Mouse (Mus musculus) right cerebral cortex, postnatal 14 days (tissue): Measurements from ENCODE around the gene Olfr126.

ENCODE experiments used
- DNase-seq: peaks from one replicate; pipeline ENCODE4 v3.0.0; 2022

Gene Olfr126

DNA sequence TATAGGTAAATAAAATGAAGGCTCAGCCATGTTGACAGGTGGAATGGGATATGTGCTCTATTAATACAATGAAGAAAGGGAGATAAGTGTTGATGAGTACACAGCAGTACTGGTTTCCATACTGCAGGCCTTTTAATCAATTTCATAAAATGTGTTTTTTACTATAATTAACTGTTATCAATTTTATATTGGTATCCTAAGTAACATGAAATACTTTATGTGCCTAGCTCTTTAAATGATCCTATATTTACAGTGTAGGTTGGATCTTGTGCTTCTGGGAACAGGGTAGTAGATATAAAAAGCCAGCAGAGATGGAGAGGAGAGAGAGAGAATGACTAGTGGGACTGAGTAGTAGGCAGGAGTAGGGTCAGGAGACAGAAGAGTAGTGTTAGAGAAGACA lies at the start of gene Olfr126:
Gene Olfr126, plus strand, starts transcription at position 301 of the 400 bp plus-strand sequence.
- DNase-seq: no peak

DNA sequence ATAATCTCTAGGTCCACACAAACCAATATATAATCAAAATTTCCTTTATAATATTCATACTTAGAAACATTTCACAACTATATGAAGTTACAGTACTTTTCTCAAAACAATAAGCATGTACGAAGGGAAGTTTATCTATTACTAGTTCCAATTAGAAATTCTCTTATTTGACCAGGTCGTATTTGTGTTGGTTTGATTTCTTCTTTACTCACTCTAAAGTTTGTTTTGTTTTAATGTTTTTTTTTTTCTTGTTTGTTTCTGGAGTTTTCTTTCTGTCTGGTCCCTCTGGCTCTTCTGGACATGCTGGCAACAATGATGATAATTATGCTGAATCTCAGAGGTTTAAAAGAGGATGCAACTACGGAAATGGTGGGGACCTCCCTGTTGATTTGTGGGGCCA lies 47.7 kb upstream of the Olfr126 start, which contains the start of gene Olfr124:
Gene Olfr124, plus strand, starts transcription at position 301 of the 400 bp plus-strand sequence.
- no peak for DNase-seq

DNA sequence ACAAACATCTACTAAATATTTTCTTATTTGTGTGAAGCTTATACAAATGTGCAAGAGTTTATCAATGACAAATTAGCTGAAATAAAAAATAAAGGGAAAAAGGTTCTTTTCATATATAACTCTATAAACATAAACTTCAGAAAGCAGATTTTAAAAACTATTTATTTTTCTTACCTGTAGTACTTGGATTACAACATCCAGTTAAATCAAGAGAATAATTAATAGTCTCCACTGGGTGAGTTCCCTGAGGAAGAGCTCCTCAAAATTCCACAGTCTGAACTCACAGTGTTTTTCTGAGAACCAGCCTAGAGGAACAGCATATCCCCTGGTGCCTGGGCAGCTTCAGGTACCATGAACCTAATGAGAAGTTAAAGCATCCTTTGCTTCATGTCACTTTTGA lies 14.6 kb upstream of the Olfr126 start, which contains the start of gene Olfr125:
Gene Olfr125, plus strand, starts transcription at position 301 of the 400 bp plus-strand sequence.
- DNase-seq: no peak

DNA sequence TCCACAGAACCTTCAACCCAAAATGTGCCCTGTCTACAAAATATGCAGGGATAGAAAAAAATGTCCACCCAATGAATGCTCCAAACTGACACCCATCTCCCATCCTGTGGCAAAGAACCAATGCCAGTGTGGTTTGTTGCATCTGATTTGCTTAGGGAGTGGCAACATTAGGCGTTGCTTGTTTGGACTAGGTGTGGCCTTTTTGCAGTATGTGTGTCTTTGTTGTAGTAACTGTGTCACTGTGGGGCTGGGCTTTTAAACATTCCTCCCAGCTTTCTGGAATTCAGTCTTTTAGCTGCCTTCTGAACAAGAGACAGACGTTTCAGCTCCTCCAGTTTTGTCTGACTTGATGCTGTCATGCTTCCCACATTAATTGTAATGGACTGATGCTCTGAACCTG lies 16.6 kb downstream of the Olfr126 start:
- DNase-seq: no peak

DNA sequence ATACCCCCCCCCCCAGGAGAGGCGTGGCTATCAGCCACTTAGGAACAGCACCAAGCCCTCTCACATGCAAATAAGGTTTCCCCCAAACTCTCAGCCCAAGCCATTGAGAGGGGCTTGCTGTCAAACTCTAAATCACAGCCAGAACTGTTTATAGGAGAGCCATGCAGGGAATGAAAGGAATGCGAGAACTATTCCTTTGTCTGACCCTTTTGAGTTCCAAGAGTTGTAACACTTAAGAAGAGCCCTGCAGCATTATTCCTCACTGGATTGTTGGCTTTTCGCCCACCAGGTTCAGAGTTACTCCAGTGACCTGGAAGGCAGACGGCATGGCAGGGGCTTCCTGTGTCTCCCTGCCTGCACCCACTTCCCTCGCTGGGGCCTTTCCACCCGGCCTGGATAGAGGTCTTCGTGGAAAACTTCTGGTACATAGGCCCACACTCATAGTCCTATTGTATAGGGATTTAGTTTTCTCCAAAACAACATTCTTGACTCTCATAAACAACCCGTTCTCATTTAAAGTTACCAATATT lies 22.5 kb downstream of the Olfr126 start:
- DNase-seq: no peak

DNA sequence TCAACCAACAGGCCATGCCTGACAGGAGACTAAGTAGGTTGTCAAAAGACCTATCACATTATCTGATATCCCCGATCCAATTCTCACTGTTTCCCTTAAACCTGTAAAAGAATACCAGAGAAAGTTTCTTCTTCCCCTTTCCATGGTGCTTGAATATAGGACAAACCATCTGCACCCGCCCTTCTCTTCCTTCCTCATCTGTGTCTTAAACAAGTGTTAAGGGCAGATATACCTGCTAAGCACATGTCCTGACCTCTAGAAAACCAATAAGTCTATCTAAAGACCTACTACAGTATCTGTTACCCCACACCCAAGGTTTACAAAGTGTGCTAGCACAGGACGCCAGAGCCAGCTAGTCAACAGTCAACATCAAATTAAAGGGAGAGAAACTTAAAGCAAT lies 26.5 kb downstream of the Olfr126 start:
- no peak for DNase-seq

DNA sequence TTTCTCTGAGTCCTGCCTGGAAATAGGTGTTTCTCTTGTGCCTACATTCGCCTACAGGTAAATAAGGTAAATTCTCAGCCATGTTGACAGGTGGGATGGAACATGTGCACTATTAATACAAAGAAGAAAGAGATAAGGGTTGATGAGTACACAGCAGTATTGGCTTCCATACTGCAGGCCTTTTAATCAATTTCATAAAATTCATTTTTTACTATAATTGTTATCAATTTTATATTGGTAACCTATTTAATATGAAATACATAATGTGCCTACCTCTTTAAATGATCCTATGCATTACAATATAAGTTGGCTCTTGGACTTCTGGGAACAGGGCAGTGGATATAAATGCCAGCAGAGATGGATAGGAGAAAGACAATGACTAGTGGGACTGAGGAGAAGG lies 52.9 kb downstream of the Olfr126 start, which contains the start of gene Olfr127:
Gene Olfr127, plus strand, starts transcription at position 301 of the 400 bp plus-strand sequence.
- no peak for DNase-seq
